Mouse (Mus musculus): Measurements from ENCODE around the gene Nemp1. TPM values are rescaled to one million over a fixed set of nuclear protein-coding genes. Genes with fewer than 3 reads are reported as not detected.
A peak's percentile ranks its signal among the peaks of the same experiment; 100 is the strongest.
"Not testable (repeated sequence)": the region's sequence is repeated elsewhere in the genome, so short reads cannot be mapped to it uniquely, and the experiment has no call there.

Gene Nemp1
- polyA plus RNA-seq, 1 experiment = 4.5 TPM

DNA sequence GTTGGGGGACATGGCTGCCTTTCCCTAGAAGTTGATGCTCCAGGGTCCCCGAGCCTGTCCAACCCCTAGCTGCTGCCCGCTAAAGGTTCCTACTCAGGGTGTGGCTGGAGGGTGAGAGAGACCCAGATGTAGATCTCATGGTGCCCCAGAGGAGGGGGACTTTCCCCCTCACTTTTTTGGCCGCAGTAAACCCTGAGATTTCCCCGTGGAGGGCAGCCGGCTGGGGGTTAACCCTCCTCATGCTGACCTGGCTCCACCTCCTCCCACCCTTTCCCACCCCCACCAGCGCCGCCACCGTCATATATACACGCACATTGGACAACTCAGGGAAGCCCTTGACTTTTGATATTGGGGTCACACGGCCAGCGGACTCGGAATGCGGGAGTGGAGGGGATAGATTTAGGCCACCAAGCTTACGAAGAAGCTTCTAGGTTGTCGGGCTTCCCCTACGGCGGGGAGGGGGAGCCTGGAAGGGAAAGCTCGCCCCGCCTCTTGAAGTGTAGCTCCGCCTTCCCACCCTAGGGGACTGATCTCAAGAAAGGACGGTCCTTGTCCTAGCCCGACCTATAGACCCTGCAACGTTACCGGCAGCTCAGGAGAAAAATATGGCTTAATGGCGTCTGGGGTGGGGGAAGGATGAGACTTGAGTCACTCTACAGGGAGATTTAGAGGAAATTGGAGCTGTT, 23.0 kb upstream of the Nemp1 start:
- no peak for DNase-seq (ENCODE audit: extremely low spot score in 1 of 2, low spot score in 1 of 2)

- no peak for DNase-seq (ENCODE audit: extremely low spot score in 1 of 2, low spot score in 1 of 2)
Observed at GRCm38 (mm10) chr10:127645791-127646190, 20.9 kb upstream of the Nemp1 start.

GRCm38 (mm10) chr10:127652906-127653638, 13.6 kb upstream of the Nemp1 start:
- DNase-seq (ENCODE audit: extremely low spot score in 1 of 2, low spot score in 1 of 2) = no peak

DNA sequence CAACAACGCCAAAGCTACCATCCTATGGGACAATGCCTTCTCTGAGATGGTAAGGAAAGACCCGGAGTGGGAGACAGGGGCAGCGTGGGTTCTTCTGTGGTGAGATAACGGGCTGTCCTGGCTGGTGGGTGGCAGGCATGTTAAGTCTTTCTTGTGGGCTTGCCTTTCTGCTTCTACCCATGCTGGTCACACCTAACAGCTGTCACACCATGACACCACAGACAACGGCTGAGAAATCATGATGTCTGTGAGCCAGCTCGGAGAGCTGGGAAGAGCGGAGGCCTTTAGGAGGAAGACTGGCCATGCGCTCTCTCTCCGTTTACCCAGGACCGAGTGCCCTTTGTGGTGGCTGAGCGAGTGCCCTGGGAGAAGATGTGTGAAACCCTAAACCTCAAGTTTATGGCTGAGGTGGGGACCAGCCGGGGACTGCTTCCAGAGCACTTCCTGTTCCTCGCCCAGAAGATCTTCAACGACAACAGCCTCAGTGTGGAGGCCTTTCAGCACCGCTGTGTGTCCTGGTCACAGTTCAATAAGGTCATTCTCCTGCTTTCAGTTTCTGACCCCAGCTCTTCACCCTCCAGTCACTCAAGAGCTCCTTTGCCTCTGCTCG, 11.6 kb upstream of the Nemp1 start:
- no peak for DNase-seq (ENCODE audit: extremely low spot score in 1 of 2, low spot score in 1 of 2)

DNA sequence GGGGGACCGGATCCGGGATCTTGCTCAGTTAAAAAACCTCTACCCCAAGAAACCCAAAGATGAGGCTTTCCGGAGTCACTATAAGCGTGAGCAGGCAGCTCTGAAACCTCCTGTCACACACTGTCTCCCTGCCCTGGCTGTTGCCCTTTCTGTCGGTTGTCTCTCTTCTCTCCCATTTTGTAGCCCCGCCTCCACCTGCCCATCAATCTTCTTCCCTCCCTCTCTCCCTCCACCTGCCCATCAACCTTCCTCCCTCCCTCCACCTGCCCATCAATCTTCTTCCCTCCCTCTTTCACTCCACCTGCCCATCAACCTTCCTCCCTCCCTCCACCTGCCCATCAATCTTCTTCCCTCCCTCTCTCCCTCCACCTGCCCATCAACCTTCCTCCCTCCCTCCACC, 9.1 kb upstream of the Nemp1 start:
- DNase-seq (ENCODE audit: extremely low spot score in 1 of 2, low spot score in 1 of 2) = not testable (repeated sequence)

GRCm38 (mm10) chr10:127658076-127658475, 8.6 kb upstream of the Nemp1 start:
- DNase-seq (ENCODE audit: extremely low spot score in 1 of 2, low spot score in 1 of 2) = no peak

GRCm38 (mm10) chr10:127659551-127659950, 7.2 kb upstream of the Nemp1 start:
- DNase-seq (ENCODE audit: extremely low spot score in 1 of 2, low spot score in 1 of 2) = no peak

GRCm38 (mm10) chr10:127661291-127661914, 5.3 kb upstream of the Nemp1 start:
- no peak for DNase-seq (ENCODE audit: extremely low spot score in 1 of 2, low spot score in 1 of 2)

DNA sequence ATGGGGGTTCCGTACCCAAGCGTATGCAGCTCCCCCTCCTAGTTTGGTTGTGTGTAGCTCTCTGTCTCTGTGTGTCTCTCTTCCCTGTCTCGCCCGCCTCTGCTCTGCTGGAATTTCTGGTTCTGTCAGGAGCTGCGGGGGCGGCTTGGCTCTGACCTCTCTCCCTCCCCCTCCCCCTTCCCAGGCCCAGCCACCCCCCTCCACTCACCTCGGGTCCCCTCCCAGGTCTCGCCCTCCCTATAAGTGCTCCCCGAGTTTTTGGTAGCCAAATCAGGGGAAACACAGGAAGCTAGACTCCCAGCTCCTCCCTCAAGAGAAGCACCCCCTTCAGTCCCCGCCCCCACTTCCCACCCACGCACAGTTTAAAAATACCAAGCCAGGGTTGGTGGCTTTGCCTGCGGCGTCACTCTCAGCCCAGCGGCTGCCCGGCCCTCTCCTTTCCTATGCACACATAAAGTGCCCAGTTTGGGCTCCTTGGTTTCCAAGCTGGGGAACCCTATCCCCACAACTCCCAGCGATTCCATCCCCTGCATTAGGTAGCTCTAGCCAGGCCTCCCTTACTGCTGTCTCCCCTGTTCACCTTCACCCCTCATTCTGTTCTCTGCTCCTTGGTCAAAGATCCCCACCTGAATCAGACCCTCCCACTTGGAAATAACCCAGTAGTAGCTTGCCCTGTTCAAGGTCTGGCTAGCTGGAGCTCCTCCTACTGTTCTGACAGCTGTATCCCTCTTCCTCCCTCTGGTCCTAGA, 4.6 kb upstream of the Nemp1 start:
- peak in 1 of 2 experiments; percentile 69 for DNase-seq (ENCODE audit: extremely low spot score in 1 of 2, low spot score in 1 of 2)

DNA sequence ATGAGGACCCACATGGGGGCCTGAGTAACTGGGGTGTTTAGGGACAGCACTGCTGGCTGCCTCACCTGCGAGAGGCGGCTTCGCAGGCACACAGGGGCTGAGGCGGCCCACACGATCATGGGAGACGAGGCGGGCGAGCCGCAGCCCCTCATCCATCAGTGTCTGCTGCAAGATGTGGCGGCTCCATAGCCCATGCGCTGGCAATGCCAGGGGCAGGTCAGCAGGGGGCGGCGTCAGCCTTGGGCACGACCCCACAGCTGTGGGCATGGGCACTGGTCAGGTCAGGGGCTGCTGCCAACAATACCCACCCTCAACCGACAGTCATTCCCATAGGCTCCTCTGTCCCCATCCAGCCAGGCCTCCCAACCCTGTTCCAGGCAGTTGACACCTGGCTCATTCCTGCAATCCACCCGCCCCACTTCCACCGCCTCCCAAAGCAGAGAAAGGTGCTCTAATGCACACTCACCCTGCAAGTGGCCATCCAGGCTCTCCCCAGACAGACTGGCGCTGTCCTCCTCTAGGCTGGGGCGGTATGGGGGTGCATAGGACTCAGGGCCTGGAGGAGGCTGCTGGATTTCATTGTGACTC, 3.9 kb upstream of the Nemp1 start:
- DNase-seq (ENCODE audit: extremely low spot score in 1 of 2, low spot score in 1 of 2) = no peak

GRCm38 (mm10) chr10:127663590-127663989, 3.1 kb upstream of the Nemp1 start:
- no peak for DNase-seq (ENCODE audit: extremely low spot score in 1 of 2, low spot score in 1 of 2)

DNA sequence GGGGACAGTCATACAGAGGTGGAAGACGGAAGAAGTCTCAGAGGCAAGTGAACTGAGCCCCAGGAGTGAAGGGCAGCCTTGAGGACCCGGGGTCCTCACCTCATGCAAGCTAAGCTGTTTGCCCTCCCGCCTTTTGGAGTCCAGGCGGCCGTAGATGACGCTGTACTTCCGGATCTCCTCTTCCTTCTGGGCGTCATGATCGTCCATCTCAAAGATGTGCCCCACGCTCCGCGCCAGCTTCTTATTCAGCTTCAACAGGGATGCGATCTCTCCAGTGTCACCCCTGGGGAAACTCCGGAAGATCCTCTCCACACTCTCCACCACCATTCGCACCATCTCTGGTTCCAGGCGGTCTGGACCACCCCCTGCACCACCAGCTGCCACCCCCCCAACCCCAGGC, 2.5 kb upstream of the Nemp1 start:
- DNase-seq (ENCODE audit: extremely low spot score in 1 of 2, low spot score in 1 of 2) = no peak

GRCm38 (mm10) chr10:127664891-127665290, 1.8 kb upstream of the Nemp1 start:
- DNase-seq (ENCODE audit: extremely low spot score in 1 of 2, low spot score in 1 of 2) = no peak

DNA sequence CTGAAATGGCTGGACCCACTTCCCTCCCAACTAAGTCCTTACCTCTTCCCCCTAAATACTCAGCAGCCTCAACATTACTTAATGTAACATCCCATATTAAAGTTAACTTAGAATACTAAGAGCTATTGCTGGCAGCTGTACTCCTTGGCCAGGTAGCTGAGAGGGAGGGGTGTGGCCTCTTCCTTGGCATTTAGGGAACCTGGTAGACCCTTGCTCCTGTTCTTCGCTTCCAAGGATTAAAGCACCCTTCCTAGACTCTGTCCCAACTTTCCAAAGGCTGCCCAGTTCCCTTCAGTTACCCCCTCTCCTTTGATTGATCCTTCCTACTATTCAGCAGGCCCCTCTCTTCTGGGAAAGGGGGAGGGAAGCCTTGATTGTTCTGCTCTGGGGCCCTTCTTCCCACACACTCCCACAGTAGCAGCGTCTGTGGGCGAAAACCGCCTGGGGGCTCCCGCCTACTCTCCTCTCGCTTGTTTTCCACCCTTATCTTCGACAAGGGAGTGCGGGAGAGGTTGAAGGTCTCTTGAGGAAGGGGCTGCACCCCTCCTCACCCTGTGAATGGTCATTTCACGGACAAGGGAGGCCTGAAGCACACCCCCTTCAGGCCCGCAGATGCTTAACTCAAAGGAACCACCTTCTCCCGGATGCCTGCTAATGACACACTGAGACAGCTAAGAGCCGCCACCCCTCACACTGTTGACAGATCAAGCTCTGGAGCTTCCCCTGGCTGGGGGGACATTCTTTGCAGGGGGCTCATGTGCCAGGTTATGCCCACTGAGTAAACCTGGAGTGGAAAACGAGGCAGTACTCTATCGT, 1.1 kb upstream of the Nemp1 start:
- DNase-seq (ENCODE audit: extremely low spot score in 1 of 2, low spot score in 1 of 2) = no peak

DNA sequence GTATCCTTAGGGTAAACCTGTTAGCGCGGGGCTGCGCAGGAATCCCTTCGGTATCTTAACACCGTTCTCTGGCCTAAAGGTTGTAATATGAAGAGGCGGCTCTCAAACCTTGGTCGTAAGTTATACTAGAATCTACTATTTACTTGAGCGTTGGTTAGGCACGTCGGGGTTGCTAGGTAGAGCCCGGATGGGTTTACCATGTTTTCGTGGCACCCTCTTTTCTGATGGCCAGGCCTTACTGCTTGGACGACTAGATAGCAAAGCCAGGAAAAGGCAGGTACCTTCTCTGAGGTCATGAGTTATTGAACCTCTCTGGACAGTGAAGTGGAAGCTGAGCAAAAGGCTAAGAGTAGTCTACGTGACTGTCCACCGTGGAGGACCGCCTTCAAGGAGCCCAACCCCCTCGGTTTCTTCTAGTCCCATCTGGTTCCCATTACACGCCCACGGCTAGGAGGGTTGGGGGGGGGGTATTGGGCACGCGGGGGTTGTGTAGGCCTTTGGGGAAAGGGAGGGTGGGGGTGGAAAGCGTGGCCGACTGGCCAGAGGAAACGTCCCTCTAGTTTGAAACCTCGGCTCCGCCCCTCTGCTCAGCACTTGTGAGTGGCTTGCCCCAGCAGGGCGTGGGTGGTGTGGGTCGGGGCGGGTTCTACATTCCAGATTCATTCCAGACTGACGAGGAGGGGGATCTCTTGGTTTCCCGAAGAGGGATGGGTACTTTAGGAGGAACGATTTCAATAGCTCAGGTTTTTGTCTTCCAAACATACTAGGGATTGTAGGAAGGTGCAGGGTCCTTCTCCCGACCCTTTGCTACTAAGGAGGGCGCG, 780 bp downstream of the Nemp1 start:
- peak in 1 of 2 experiments; percentile 78 for DNase-seq (ENCODE audit: extremely low spot score in 1 of 2, low spot score in 1 of 2)

- DNase-seq (ENCODE audit: extremely low spot score in 1 of 2, low spot score in 1 of 2) = peak in 1 of 2 experiments; percentile 91
Observed at GRCm38 (mm10) chr10:127668093-127669050, 1.7 kb downstream of the Nemp1 start, which contains the start of gene Nab2. Nab2 (minus strand) TSS chr10:127668568.

- peak; percentile 56 to 76 for DNase-seq (ENCODE audit: extremely low spot score in 1 of 2, low spot score in 1 of 2)
Observed at GRCm38 (mm10) chr10:127669170-127669569, 2.5 kb downstream of the Nemp1 start.

All from frontal cortex, adult 2 months (tissue).